11 mouse cellular contexts compared by ENCODE assay signal in the genomic region with DNA sequence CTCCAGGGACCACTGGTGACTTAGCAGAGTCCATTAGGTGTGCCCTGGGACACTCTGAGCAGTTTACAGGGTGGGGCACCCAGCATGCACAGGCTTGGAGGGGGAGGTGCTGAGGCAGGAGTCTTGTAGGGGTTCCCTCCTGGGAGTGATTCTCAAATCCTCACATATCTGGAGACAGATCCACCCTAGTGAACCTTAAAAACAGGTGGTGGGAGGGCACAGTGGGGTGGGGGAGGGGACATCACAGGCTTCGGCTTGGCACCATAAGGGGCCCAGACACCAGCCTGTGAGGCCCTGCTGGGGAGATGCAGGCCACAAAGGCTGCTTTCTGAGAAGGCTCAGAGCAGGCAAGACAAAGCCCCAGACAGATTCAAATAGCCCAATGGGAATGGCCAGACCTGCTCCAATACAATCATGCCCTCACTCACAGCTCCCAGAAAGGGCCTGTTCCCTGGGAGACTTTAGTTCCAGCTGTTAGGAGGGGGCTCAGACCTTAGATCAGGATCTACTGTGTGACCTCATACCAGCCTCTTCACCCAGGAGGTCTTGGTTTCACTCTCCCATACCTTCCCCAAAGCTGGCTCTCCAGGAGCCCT. TPM values are rescaled to one million over a fixed set of nuclear protein-coding genes. Genes with fewer than 3 reads are reported as not detected.
A peak's percentile ranks its signal among the peaks of the same experiment; 100 is the strongest.
DNase-seq lines count a peak whose midpoint lies in the region; ATAC-seq lines count a peak whose summit lies in the region.
"Had no signal": no experiment of that assay in that cellular context is flagged by ENCODE, and none has a peak within 500 bp of the region (broad histone marks: within the 10 kb centered on the region; RNA-seq: fewer than 3 reads in every experiment).

No protein-coding gene starts in this region.

- no peak overlapping the region for H3K4me3 ChIP-seq in hindbrain, embryonic 11.5 days (ENCODE audit: low read depth, low read length)
- no peak overlapping the region for H3K4me3 ChIP-seq in midbrain, embryonic 12.5 days
- H3K4me3 ChIP-seq: limb, embryonic 15.5 days had no signal

- peaks cover 20% of the 10 kb centered on the region for H3K4me1 ChIP-seq in hindbrain, embryonic 11.5 days (replicated peaks; ENCODE audit: control insufficient read depth, insufficient read depth, low read length)
- peaks cover 61% of the 10 kb centered on the region for H3K4me1 ChIP-seq in midbrain, embryonic 12.5 days

- peak overlapping the region; percentile 77 for H3K27ac ChIP-seq in hindbrain, embryonic 11.5 days (ENCODE audit: low read depth, low read length)
- peak overlapping the region; percentile 71 for H3K27ac ChIP-seq in midbrain, embryonic 12.5 days (replicated peaks)
- H3K27ac ChIP-seq: limb, embryonic 15.5 days had no signal

- H3K9me3 ChIP-seq in hindbrain, embryonic 11.5 days (ENCODE audit: control insufficient read depth, low read length): no peaks in the 10 kb centered on the region
- H3K9me3 ChIP-seq in midbrain, embryonic 12.5 days: no peaks in the 10 kb centered on the region
- H3K9me3 ChIP-seq: limb, embryonic 15.5 days had no signal

- no peaks in the 10 kb centered on the region for H3K36me3 ChIP-seq in hindbrain, embryonic 11.5 days (ENCODE audit: control insufficient read depth, insufficient read depth, low read length)
- H3K36me3 ChIP-seq in midbrain, embryonic 12.5 days: no peaks in the 10 kb centered on the region
- H3K36me3 ChIP-seq: limb, embryonic 15.5 days had no signal

- peak overlapping the region; percentile 5 for H3K4me2 ChIP-seq in hindbrain, embryonic 11.5 days (replicated peaks; ENCODE audit: low read depth, low read length)
- H3K4me2 ChIP-seq in midbrain, embryonic 12.5 days (replicated peaks): 0 out of 2 replicates have a peak overlapping the region, but pooled peaks have one; percentile 4
- H3K4me2 ChIP-seq: limb, embryonic 15.5 days had no signal

- H3K9ac ChIP-seq in hindbrain, embryonic 11.5 days (ENCODE audit: low read depth, low read length): peak overlapping the region; percentile 37
- no peak overlapping the region; the same call in 1 of the 2 replicates for H3K9ac ChIP-seq in midbrain, embryonic 12.5 days (replicated peaks)
- H3K9ac ChIP-seq: limb, embryonic 15.5 days had no signal

- DNase-seq in cerebellum, adult 11-12 months: peak; percentile 42
- DNase-seq in cerebellum, adult 11 months: no peak
- peak; percentile 41 for DNase-seq in CD4-positive helper T cell, adult 2 months (ENCODE audit: low read depth, low spot score)
- DNase-seq in hindbrain, embryonic 11.5 days (ENCODE audit: low spot score): peak; percentile 56
- no peak for DNase-seq in adrenal gland, postnatal 36 days
- no peak for DNase-seq in frontal cortex, postnatal 10 days (ENCODE audit: low spot score in 2 of 2)
- DNase-seq in natural killer cell, adult 2 months (ENCODE audit: low spot score in 2 of 2): no peak
- DNase-seq: adrenal gland, postnatal 25 days had no signal

- H3K27me3 ChIP-seq in hindbrain, embryonic 11.5 days (ENCODE audit: control insufficient read depth, insufficient read depth, low read length): no peaks in the 10 kb centered on the region
- no peaks in the 10 kb centered on the region for H3K27me3 ChIP-seq in midbrain, embryonic 12.5 days
- H3K27me3 ChIP-seq: limb, embryonic 15.5 days had no signal

- peak; percentile 71 for ATAC-seq in hindbrain, embryonic 11.5 days (ENCODE audit: low FRiP score)
- ATAC-seq in midbrain, embryonic 12.5 days (ENCODE audit: low FRiP score, low read depth): peak; percentile 76

- WGBS in hindbrain, embryonic 11.5 days: 0% methylated on average over 1 of the region's 1 CpGs
- 25% methylated on average over 1 of the region's 1 CpGs for WGBS in midbrain, embryonic 12.5 days

RNA-seq across cellular contexts. Expression of gene Itpk1, which starts 6.5 kb away (rescaled TPM):
- polyA plus RNA-seq in hindbrain, embryonic 11.5 days (2014; fragmentation: Nextera tagmentation; extraction: Ambion mirVana): 14.1 and 16.8 TPM in 2 replicates
- 15.4 and 17.2 TPM in 2 replicates for polyA plus RNA-seq in midbrain, embryonic 12.5 days (2016; fragmentation: Nextera tagmentation; extraction: Ambion mirVana)
- 100 to 1,000 TPM in 1 of 2 experiments, 10 to 100 TPM in 1; 45.7 to 114 TPM for total RNA-seq in adrenal gland, postnatal 36 days (2021)

RNA-seq across cellular contexts. Expression of gene Moap1, which starts 45.3 kb away (rescaled TPM):
- 35.7 and 42.9 TPM in 2 replicates for polyA plus RNA-seq in hindbrain, embryonic 11.5 days (2014; fragmentation: Nextera tagmentation; extraction: Ambion mirVana)
- 36.8 and 41.6 TPM in 2 replicates for polyA plus RNA-seq in midbrain, embryonic 12.5 days (2016; fragmentation: Nextera tagmentation; extraction: Ambion mirVana)
- total RNA-seq in adrenal gland, postnatal 36 days (2021): 10 to 100 TPM in 1 of 2 experiments, 1 to 10 TPM in 1; 7.7 to 15.3 TPM

RNA-seq across cellular contexts. Expression of gene Tmem251, which starts 45.4 kb away (rescaled TPM):
- 10.8 and 11.3 TPM in 2 replicates for polyA plus RNA-seq in hindbrain, embryonic 11.5 days (2014; fragmentation: Nextera tagmentation; extraction: Ambion mirVana)
- 12.6 TPM in 2 replicates for polyA plus RNA-seq in midbrain, embryonic 12.5 days (2016; fragmentation: Nextera tagmentation; extraction: Ambion mirVana)
- 10 to 100 TPM in 1 of 2 experiments, 1 to 10 TPM in 1; 7.0 to 10.8 TPM for total RNA-seq in adrenal gland, postnatal 36 days (2021)

RNA-seq across cellular contexts. Expression of gene Gm28051, which starts 59.4 kb away (rescaled TPM):
- not detected in 2 replicates for polyA plus RNA-seq in hindbrain, embryonic 11.5 days (2014; fragmentation: Nextera tagmentation; extraction: Ambion mirVana)
- polyA plus RNA-seq in midbrain, embryonic 12.5 days (2016; fragmentation: Nextera tagmentation; extraction: Ambion mirVana): not detected in 2 replicates
- total RNA-seq in adrenal gland, postnatal 36 days (2021): not detected
- total RNA-seq: adrenal gland, postnatal 25 days had no signal
- polyA plus RNA-seq: frontal cortex, adult 2 months; limb, embryonic 15.5 days had no signal

RNA-seq across cellular contexts. Expression of gene Gon7, which starts 59.4 kb away (rescaled TPM):
- polyA plus RNA-seq in hindbrain, embryonic 11.5 days (2014; fragmentation: Nextera tagmentation; extraction: Ambion mirVana): 47.2 and 56.2 TPM in 2 replicates
- 46.0 and 48.2 TPM in 2 replicates for polyA plus RNA-seq in midbrain, embryonic 12.5 days (2016; fragmentation: Nextera tagmentation; extraction: Ambion mirVana)
- 10 to 100 TPM; 15.5 to 15.8 TPM for total RNA-seq in adrenal gland, postnatal 36 days (2021)

Comparison
In these comparisons a context has a peak if more than half of its experiments do, and no peak if none do; other contexts are left out.
1. DNase-seq: peak in cerebellum, adult 11-12 months (single experiment), CD4-positive helper T cell, adult 2 months (single experiment) and hindbrain, embryonic 11.5 days (single experiment); none in cerebellum, adult 11 months (single experiment), adrenal gland, postnatal 36 days (0 of 2), frontal cortex, postnatal 10 days (0 of 2) and natural killer cell, adult 2 months (0 of 2).